Mouse (Mus musculus): Measurements from ENCODE around the gene Tcta. TPM values are rescaled to one million over a fixed set of nuclear protein-coding genes. Genes with fewer than 3 reads are reported as not detected.
"Not testable (repeated sequence)": the region's sequence is repeated elsewhere in the genome, so short reads cannot be mapped to it uniquely, and the experiment has no call there.

The Tcta gene
- polyA plus RNA-seq, 1 experiment from 2014 or later: 93.1 TPM

GRCm38 (mm10) chr9:108278697-108279450, 27.1 kb downstream of the Tcta start:
- H3K27me3 ChIP-seq (replicated peaks; ENCODE audit: insufficient read depth, low read length): no peaks in the 10 kb centered on the region
- DNase-seq (ENCODE audit: low spot score): peak; percentile 43
- H3K4me3 ChIP-seq (ENCODE audit: low read depth, low read length): no peak overlapping the region
- no peaks in the 10 kb centered on the region for H3K9me3 ChIP-seq (ENCODE audit: low read length)
- 62% methylated on average over 10 of the region's 10 CpGs for WGBS
- no peak overlapping the region for H3K27ac ChIP-seq (ENCODE audit: low read length)
- H3K4me1 ChIP-seq (ENCODE audit: insufficient read depth, low read depth, low read length): peaks cover 10% of the 10 kb centered on the region; the same call in 1 of the 2 replicates
- no peaks in the 10 kb centered on the region for H3K36me3 ChIP-seq (ENCODE audit: insufficient read depth, low read length)
- H3K4me2 ChIP-seq (replicated peaks; ENCODE audit: low read depth, low read length): no peak overlapping the region
- ATAC-seq: no peak
- TF ChIP-seq CTCF (IDR thresholded peaks at IDR 0.05) (peak; percentile 78), EP300 (IDR thresholded peaks at IDR 0.05) (no peak)
- H3K9ac ChIP-seq (replicated peaks; ENCODE audit: low read depth): no peak overlapping the region

GRCm38 (mm10) chr9:108275331-108275659, 30.7 kb downstream of the Tcta start:
- 13% methylated on average over 6 of the region's 6 CpGs for WGBS
- Histone ChIP-seq H3K27ac (ENCODE audit: low read length) (peak overlapping the region; percentile 80), H3K36me3 (ENCODE audit: insufficient read depth, low read length) (no peaks in the 10 kb centered on the region), H3K27me3 (replicated peaks; ENCODE audit: insufficient read depth, low read length) (no peaks in the 10 kb centered on the region), H3K9me3 (ENCODE audit: low read length) (no peaks in the 10 kb centered on the region), H3K4me3 (ENCODE audit: low read depth, low read length) (no peak overlapping the region), H3K9ac (replicated peaks; ENCODE audit: low read depth) (no peak overlapping the region), H3K4me2 (replicated peaks; ENCODE audit: low read depth, low read length) (no peak overlapping the region), H3K4me1 (ENCODE audit: insufficient read depth, low read depth, low read length) (0 out of 2 replicates have a peak, but pooled peaks cover 9% of the 10 kb centered on the region)
- ATAC-seq (peak; percentile 89), DNase-seq (ENCODE audit: low spot score) (peak; percentile 85)
- TF ChIP-seq EP300 (IDR thresholded peaks at IDR 0.05): peak; percentile 95
- TF ChIP-seq CTCF (IDR thresholded peaks at IDR 0.05): no peak

- H3K9me3 ChIP-seq (ENCODE audit: low read length): no peaks in the 10 kb centered on the region
- no peak overlapping the region for H3K4me2 ChIP-seq (replicated peaks; ENCODE audit: low read depth, low read length)
- ATAC-seq: peak; percentile 33
- DNase-seq (ENCODE audit: low spot score): no peak
- H3K27ac ChIP-seq (ENCODE audit: low read length): peak overlapping the region; percentile 80
- TF ChIP-seq EP300 (IDR thresholded peaks at IDR 0.05) (no peak), CTCF (IDR thresholded peaks at IDR 0.05) (no peak)
- no peaks in the 10 kb centered on the region for H3K36me3 ChIP-seq (ENCODE audit: insufficient read depth, low read length)
- no peak overlapping the region for H3K4me3 ChIP-seq (ENCODE audit: low read depth, low read length)
- H3K9ac ChIP-seq (replicated peaks; ENCODE audit: low read depth): no peak overlapping the region
- H3K4me1 ChIP-seq (ENCODE audit: insufficient read depth, low read depth, low read length): 0 out of 2 replicates have a peak, but pooled peaks cover 9% of the 10 kb centered on the region
- no peaks in the 10 kb centered on the region for H3K27me3 ChIP-seq (replicated peaks; ENCODE audit: insufficient read depth, low read length)
- 50% methylated on average over 5 of the region's 5 CpGs for WGBS
Observed at GRCm38 (mm10) chr9:108274476-108275330, 31.3 kb downstream of the Tcta start.

GRCm38 (mm10) chr9:108273485-108273884, 32.5 kb downstream of the Tcta start:
- H3K4me1 ChIP-seq (ENCODE audit: insufficient read depth, low read depth, low read length): 0 out of 2 replicates have a peak, but pooled peaks cover 9% of the 10 kb centered on the region
- no peak overlapping the region for H3K9ac ChIP-seq (replicated peaks; ENCODE audit: low read depth)
- ATAC-seq: no peak
- DNase-seq (ENCODE audit: low spot score): peak; percentile 53
- no peaks in the 10 kb centered on the region for H3K9me3 ChIP-seq (ENCODE audit: low read length)
- peak overlapping the region; percentile 20; the same call in 1 of the 2 replicates for H3K27ac ChIP-seq (ENCODE audit: low read length)
- H3K4me3 ChIP-seq (ENCODE audit: low read depth, low read length): no peak overlapping the region
- WGBS: 47% methylated on average over 4 of the region's 4 CpGs
- no peaks in the 10 kb centered on the region for H3K36me3 ChIP-seq (ENCODE audit: insufficient read depth, low read length)
- no peak overlapping the region for H3K4me2 ChIP-seq (replicated peaks; ENCODE audit: low read depth, low read length)
- H3K27me3 ChIP-seq (replicated peaks; ENCODE audit: insufficient read depth, low read length): no peaks in the 10 kb centered on the region
- TF ChIP-seq CTCF (IDR thresholded peaks at IDR 0.05): no peak
- peak; percentile 25; the same call in 1 of the 2 replicates for TF ChIP-seq EP300 (IDR thresholded peaks at IDR 0.05)

GRCm38 (mm10) chr9:108272691-108273090, 33.3 kb downstream of the Tcta start:
- Histone ChIP-seq H3K9ac (replicated peaks; ENCODE audit: low read depth) (no peak overlapping the region), H3K36me3 (ENCODE audit: insufficient read depth, low read length) (no peaks in the 10 kb centered on the region), H3K4me1 (ENCODE audit: insufficient read depth, low read depth, low read length) (0 out of 2 replicates have a peak, but pooled peaks cover 9% of the 10 kb centered on the region), H3K9me3 (ENCODE audit: low read length) (no peaks in the 10 kb centered on the region), H3K4me3 (ENCODE audit: low read depth, low read length) (no peak overlapping the region), H3K4me2 (replicated peaks; ENCODE audit: low read depth, low read length) (no peak overlapping the region), H3K27me3 (replicated peaks; ENCODE audit: insufficient read depth, low read length) (no peaks in the 10 kb centered on the region), H3K27ac (ENCODE audit: low read length) (peak overlapping the region; percentile 20; the same call in 1 of the 2 replicates)
- ATAC-seq: no peak
- 29% methylated on average over 5 of the region's 5 CpGs for WGBS
- TF ChIP-seq CTCF (IDR thresholded peaks at IDR 0.05) (no peak), EP300 (IDR thresholded peaks at IDR 0.05) (no peak)
- DNase-seq (ENCODE audit: low spot score): no peak

- Histone ChIP-seq H3K4me2 (replicated peaks; ENCODE audit: low read depth, low read length) (no peak overlapping the region), H3K9me3 (ENCODE audit: low read length) (no peaks in the 10 kb centered on the region), H3K27ac (ENCODE audit: low read length) (0 out of 2 replicates have a peak overlapping the region, but pooled peaks have one; percentile 20), H3K36me3 (ENCODE audit: insufficient read depth, low read length) (no peaks in the 10 kb centered on the region), H3K4me3 (ENCODE audit: low read depth, low read length) (no peak overlapping the region), H3K27me3 (replicated peaks; ENCODE audit: insufficient read depth, low read length) (no peaks in the 10 kb centered on the region), H3K9ac (replicated peaks; ENCODE audit: low read depth) (no peak overlapping the region), H3K4me1 (ENCODE audit: insufficient read depth, low read depth, low read length) (0 out of 2 replicates have a peak, but pooled peaks cover 9% of the 10 kb centered on the region)
- 16% methylated on average over 2 of the region's 2 CpGs for WGBS
- DNase-seq (ENCODE audit: low spot score): no peak
- no peak for ATAC-seq
- TF ChIP-seq CTCF (IDR thresholded peaks at IDR 0.05) (no peak), EP300 (IDR thresholded peaks at IDR 0.05) (no peak)
Observed at GRCm38 (mm10) chr9:108271941-108272340, 34.0 kb downstream of the Tcta start.

- not testable (repeated sequence) for H3K4me2 ChIP-seq (replicated peaks; ENCODE audit: low read depth, low read length); DNase-seq (ENCODE audit: low spot score); H3K9me3 ChIP-seq (ENCODE audit: low read length); H3K9ac ChIP-seq (replicated peaks; ENCODE audit: low read depth); ATAC-seq; H3K36me3 ChIP-seq (ENCODE audit: insufficient read depth, low read length); H3K27ac ChIP-seq (ENCODE audit: low read length); H3K27me3 ChIP-seq (replicated peaks; ENCODE audit: insufficient read depth, low read length); H3K4me3 ChIP-seq (ENCODE audit: low read depth, low read length)
- peaks cover 14% of the 10 kb centered on the region; the same call in 1 of the 2 replicates for H3K4me1 ChIP-seq (ENCODE audit: insufficient read depth, low read depth, low read length)
- 69% methylated on average over 6 of the region's 7 CpGs for WGBS
Observed at GRCm38 (mm10) chr9:108268701-108269100, 37.3 kb downstream of the Tcta start.
